In the genomic region with DNA sequence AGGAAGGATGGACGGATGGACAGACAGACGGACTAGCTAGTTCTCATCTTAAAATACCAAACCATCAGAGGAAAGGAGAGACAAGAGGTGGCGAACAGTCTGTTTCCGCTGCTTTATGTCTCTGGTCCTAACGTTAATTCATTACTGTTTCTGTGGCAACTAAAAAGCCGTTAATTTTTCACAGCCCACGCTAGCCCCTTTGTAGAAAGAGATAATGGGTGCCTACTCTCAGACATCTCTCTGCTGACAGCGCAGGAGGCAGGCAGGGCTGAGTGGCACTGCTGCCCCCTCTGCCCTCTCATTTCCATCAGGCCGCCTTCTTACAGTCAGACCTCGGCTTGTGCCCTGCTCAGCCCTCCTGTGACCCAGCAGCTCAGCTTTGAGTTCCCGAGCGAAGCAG, we compare ENCODE assay signal across 23 mouse cellular contexts. TPM values are rescaled to one million over a fixed set of nuclear protein-coding genes. Genes with fewer than 3 reads are reported as not detected.
DNase-seq lines count a peak whose midpoint lies in the region; ATAC-seq and TF ChIP-seq lines count a peak whose summit lies in the region.
"Had no signal": no experiment of that assay in that cellular context is flagged by ENCODE, and none has a peak within 500 bp of the region (broad histone marks: within the 10 kb centered on the region; RNA-seq: fewer than 3 reads in every experiment).

No protein-coding gene starts in this region.

- H3K4me1 ChIP-seq in neural tube, embryonic 14.5 days (ENCODE audit: control insufficient read depth, insufficient read depth, low read length) = no peaks in the 10 kb centered on the region
- 0 out of 2 replicates have a peak, but pooled peaks cover 6% of the 10 kb centered on the region for H3K4me1 ChIP-seq in forebrain, embryonic 15.5 days
- H3K4me1 ChIP-seq in olfactory bulb, adult 2 months (ENCODE audit: control insufficient read depth, insufficient read depth, low read length) = peaks cover 10% of the 10 kb centered on the region
- H3K4me1 ChIP-seq: hindbrain, embryonic 15.5 days; liver, embryonic 15.5 days; lung, embryonic 15.5 days; midbrain, embryonic 10.5 days had no signal

- H3K9me3 ChIP-seq in neural tube, embryonic 14.5 days (ENCODE audit: control insufficient read depth, low read length) = no peaks in the 10 kb centered on the region
- H3K9me3 ChIP-seq in forebrain, embryonic 15.5 days = no peaks in the 10 kb centered on the region
- H3K9me3 ChIP-seq: heart, embryonic 12.5 days; hindbrain, embryonic 15.5 days; liver, embryonic 15.5 days; lung, embryonic 15.5 days; midbrain, embryonic 10.5 days had no signal

- 39% methylated on average over 12 of the region's 12 CpGs for WGBS in neural tube, embryonic 14.5 days
- 56% methylated on average over 12 of the region's 12 CpGs for WGBS in forebrain, embryonic 15.5 days
- WGBS in olfactory bulb, adult 2 months = 36% methylated on average over 12 of the region's 12 CpGs

- ATAC-seq in neural tube, embryonic 14.5 days (ENCODE audit: low read depth) = no peak
- no peak for ATAC-seq in forebrain, embryonic 15.5 days (replicated peaks)
- no peak for ATAC-seq in erythroid progenitor cell, adult 5-6 weeks (replicated peaks; ENCODE audit: low FRiP score, poor library complexity, severe bottlenecking)

- no peak overlapping the region for H3K4me2 ChIP-seq in neural tube, embryonic 14.5 days (ENCODE audit: low read depth, low read length)
- no peak overlapping the region for H3K4me2 ChIP-seq in forebrain, embryonic 15.5 days (replicated peaks)
- H3K4me2 ChIP-seq: heart, embryonic 12.5 days; hindbrain, embryonic 15.5 days; liver, embryonic 15.5 days; lung, embryonic 15.5 days had no signal

- H3K4me3 ChIP-seq in neural tube, embryonic 14.5 days (ENCODE audit: low read depth, low read length) = no peak overlapping the region
- H3K4me3 ChIP-seq in forebrain, embryonic 15.5 days = no peak overlapping the region
- no peak overlapping the region for H3K4me3 ChIP-seq in olfactory bulb, adult 2 months (ENCODE audit: insufficient read depth, low read depth, low read length)
- H3K4me3 ChIP-seq: heart, embryonic 12.5 days; hindbrain, embryonic 15.5 days; liver, embryonic 15.5 days; lung, embryonic 15.5 days; midbrain, embryonic 10.5 days had no signal

- no peak for TF ChIP-seq CTCF in olfactory bulb, adult 2 months (IDR thresholded peaks at IDR 0.05; ENCODE audit: insufficient read depth, low read depth, low read length)

- TF ChIP-seq POLR2A in olfactory bulb, adult 2 months (IDR thresholded peaks at IDR 0.05; ENCODE audit: insufficient read depth, low read depth, low read length) = no peak

- H3K27me3 ChIP-seq in neural tube, embryonic 14.5 days (ENCODE audit: control insufficient read depth, insufficient read depth, low read length) = no peaks in the 10 kb centered on the region
- 0 out of 2 replicates have a peak, but pooled peaks cover 8% of the 10 kb centered on the region for H3K27me3 ChIP-seq in forebrain, embryonic 15.5 days
- H3K27me3 ChIP-seq: heart, embryonic 12.5 days; hindbrain, embryonic 15.5 days; liver, embryonic 15.5 days; lung, embryonic 15.5 days had no signal

- peak; percentile 24 to 59 for DNase-seq in layer of hippocampus, adult 18-20 months (ENCODE audit: low spot score in 2 of 2)
- no peak for DNase-seq in layer of hippocampus, postnatal 25 days (ENCODE audit: extremely low spot score in 1 of 2, low spot score in 1 of 2)
- DNase-seq in neural tube, embryonic 10.5 days (ENCODE audit: extremely low spot score, low spot score) = no peak
- no peak for DNase-seq in gastrocnemius, adult 18-20 months (ENCODE audit: low spot score)
- DNase-seq: adrenal gland, adult 8-10 months; cerebellum, adult 8-10 months; cerebellum, postnatal 36 days; gastrocnemius, postnatal 25 days; heart, adult 18-20 months; heart, postnatal 14 days; kidney, adult 2 months; liver; lung, postnatal 36 days had no signal

- peaks cover 10% of the 10 kb centered on the region for H3K36me3 ChIP-seq in neural tube, embryonic 14.5 days (ENCODE audit: control insufficient read depth, insufficient read depth, low read length)
- H3K36me3 ChIP-seq in forebrain, embryonic 15.5 days = no peaks in the 10 kb centered on the region

- H3K27ac ChIP-seq in neural tube, embryonic 14.5 days (ENCODE audit: low read depth, low read length) = no peak overlapping the region
- H3K27ac ChIP-seq in forebrain, embryonic 15.5 days (replicated peaks) = no peak overlapping the region
- peak overlapping the region; percentile 91 for H3K27ac ChIP-seq in olfactory bulb, adult 2 months (ENCODE audit: insufficient read depth, low read depth, low read length)
- H3K27ac ChIP-seq: hindbrain, embryonic 15.5 days; kidney, postnatal 0 days; liver, embryonic 15.5 days; lung, embryonic 15.5 days; midbrain, embryonic 10.5 days had no signal

- 0 out of 2 replicates have a peak overlapping the region, but pooled peaks have one; percentile 4 for H3K9ac ChIP-seq in neural tube, embryonic 14.5 days (replicated peaks; ENCODE audit: low read depth, low read length)
- peak overlapping the region; percentile 7 for H3K9ac ChIP-seq in forebrain, embryonic 15.5 days (replicated peaks)
- H3K9ac ChIP-seq: heart, embryonic 12.5 days; hindbrain, embryonic 15.5 days; liver, embryonic 15.5 days; lung, embryonic 15.5 days had no signal

RNA-seq across cellular contexts. Expression of gene Plekhm3, which starts 32.3 kb away (rescaled TPM):
- 10 to 100 TPM; 36.9 to 39.7 TPM for total RNA-seq in layer of hippocampus, adult 18-20 months (2021)
- 10 to 100 TPM; 24.7 to 34.1 TPM for total RNA-seq in layer of hippocampus, postnatal 25 days (2021)
- polyA plus RNA-seq in neural tube, embryonic 14.5 days (2014; fragmentation: Nextera tagmentation; extraction: Ambion mirVana) = 13.9 and 15.6 TPM in 2 replicates
- 10.3 and 10.9 TPM in 2 replicates for polyA plus RNA-seq in forebrain, embryonic 15.5 days (2015; fragmentation: Nextera tagmentation; extraction: Ambion mirVana)
- not detected in 2 replicates for polyA plus RNA-seq in olfactory bulb, adult 2 months (2012; ENCODE audit: insufficient read depth, insufficient read length, low replicate concordance, missing spikeins)
- 1 to 10 TPM; 8.5 to 9.3 TPM for total RNA-seq in gastrocnemius, adult 18-20 months (2021)
- total RNA-seq in erythroid progenitor cell, adult 5-6 weeks (2015; ENCODE audit: low replicate concordance) = 4.6 and 11.5 TPM in 2 replicates
- total RNA-seq in erythroid progenitor cell, adult 5-6 weeks (2017; ENCODE audit: low replicate concordance) = 3.9 and 5.5 TPM in 2 replicates

Comparison
In these comparisons a context has a peak if more than half of its experiments do, and no peak if none do; other contexts are left out.
1. DNase-seq: peak in layer of hippocampus, adult 18-20 months (2 of 2); none in layer of hippocampus, postnatal 25 days (0 of 2), neural tube, embryonic 10.5 days (single experiment) and gastrocnemius, adult 18-20 months (single experiment).